Mouse (Mus musculus): ENCODE results near the gene Il6st. TPM values are rescaled to one million over a fixed set of nuclear protein-coding genes. Genes with fewer than 3 reads are reported as not detected.

Gene Il6st
- 19.5 and 20.7 TPM in 2 replicates for polyA plus RNA-seq (2012; rRNA removed)

- DNase-seq (ENCODE audit: low read depth in 1 of 2, low spot score in 2 of 2) = peak; percentile 66 to 94
- Histone ChIP-seq H3K27me3 (ENCODE audit: control insufficient read depth, insufficient read depth, low read length) (no peaks in the 10 kb centered on the region), H3K36me3 (ENCODE audit: control insufficient read depth, insufficient read depth, low read length) (no peaks in the 10 kb centered on the region), H3K4me1 (ENCODE audit: control insufficient read depth, insufficient read depth, insufficient read length) (peaks cover 2% of the 10 kb centered on the region; the same call in 1 of the 2 replicates), H3K4me3 (ENCODE audit: extremely low read depth, insufficient read depth, insufficient read length) (peak within 1 kb of the TSS; percentile 96), H3K27ac (ENCODE audit: insufficient read depth, low read length) (peak within 1 kb of the TSS; percentile 84)
- TF ChIP-seq POLR2A (IDR thresholded peaks at IDR 0.05; ENCODE audit: low read depth, low read length) = peak; percentile 28
- TF ChIP-seq CTCF (IDR thresholded peaks at IDR 0.05; ENCODE audit: extremely low read depth, insufficient read depth, insufficient read length, insufficient replicate concordance) = no peak
- under 1% methylated on average over 82 of the region's 85 CpGs for WGBS
Observed at GRCm38 (mm10) chr13:112463868-112464625, at the start of gene Il6st. Gene Il6st, plus strand, starts transcription at chr13:112464070.

DNA sequence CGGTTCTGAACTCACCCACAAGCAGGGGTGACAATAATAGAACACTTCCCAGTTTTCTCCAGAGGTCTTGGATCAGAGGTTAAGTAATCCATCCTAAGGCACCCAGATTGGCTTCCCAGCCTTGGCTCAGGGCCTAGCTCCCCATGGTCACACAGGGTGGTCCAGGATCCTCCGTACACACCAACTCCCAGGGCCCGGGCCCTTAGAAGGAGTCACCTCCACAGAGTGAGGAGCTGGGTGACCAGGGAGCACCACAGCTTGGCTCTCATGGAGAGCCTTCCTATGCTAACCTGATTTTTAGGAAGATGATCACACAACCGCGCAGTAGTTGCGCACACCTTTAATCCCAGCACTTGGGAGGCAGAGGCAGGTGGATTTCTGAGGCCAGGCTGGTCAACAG is 48.0 kb upstream of the Il6st start:
- Histone ChIP-seq H3K27me3 (ENCODE audit: control insufficient read depth, insufficient read depth, low read length) (no peaks in the 10 kb centered on the region), H3K4me3 (ENCODE audit: extremely low read depth, insufficient read depth, insufficient read length) (no peak overlapping the region), H3K36me3 (ENCODE audit: control insufficient read depth, insufficient read depth, low read length) (no peaks in the 10 kb centered on the region), H3K4me1 (ENCODE audit: control insufficient read depth, insufficient read depth, insufficient read length) (peaks cover 8% of the 10 kb centered on the region; the same call in 1 of the 2 replicates), H3K27ac (ENCODE audit: insufficient read depth, low read length) (peak overlapping the region; percentile 78)
- WGBS = 94% methylated on average over 6 of the region's 6 CpGs
- no peak for DNase-seq (ENCODE audit: low read depth in 1 of 2, low spot score in 2 of 2)
- TF ChIP-seq POLR2A (IDR thresholded peaks at IDR 0.05; ENCODE audit: low read depth, low read length) (no peak), CTCF (IDR thresholded peaks at IDR 0.05; ENCODE audit: extremely low read depth, insufficient read depth, insufficient read length, insufficient replicate concordance) (no peak)

GRCm38 (mm10) chr13:112416410-112417162 is 47.3 kb upstream of the Il6st start:
- Histone ChIP-seq H3K36me3 (ENCODE audit: control insufficient read depth, insufficient read depth, low read length) (no peaks in the 10 kb centered on the region), H3K4me1 (ENCODE audit: control insufficient read depth, insufficient read depth, insufficient read length) (peaks cover 8% of the 10 kb centered on the region; the same call in 1 of the 2 replicates), H3K27me3 (ENCODE audit: control insufficient read depth, insufficient read depth, low read length) (no peaks in the 10 kb centered on the region), H3K27ac (ENCODE audit: insufficient read depth, low read length) (peak overlapping the region; percentile 78), H3K4me3 (ENCODE audit: extremely low read depth, insufficient read depth, insufficient read length) (no peak overlapping the region)
- DNase-seq (ENCODE audit: low read depth in 1 of 2, low spot score in 2 of 2) = no peak
- 28% methylated on average over 8 of the region's 8 CpGs for WGBS
- TF ChIP-seq CTCF (IDR thresholded peaks at IDR 0.05; ENCODE audit: extremely low read depth, insufficient read depth, insufficient read length, insufficient replicate concordance) (no peak), POLR2A (IDR thresholded peaks at IDR 0.05; ENCODE audit: low read depth, low read length) (no peak)

- H3K36me3 ChIP-seq (ENCODE audit: control insufficient read depth, insufficient read depth, low read length) = no peaks in the 10 kb centered on the region
- peaks cover 8% of the 10 kb centered on the region; the same call in 1 of the 2 replicates for H3K4me1 ChIP-seq (ENCODE audit: control insufficient read depth, insufficient read depth, insufficient read length)
- H3K4me3 ChIP-seq (ENCODE audit: extremely low read depth, insufficient read depth, insufficient read length) = no peak overlapping the region
- no peak for TF ChIP-seq CTCF (IDR thresholded peaks at IDR 0.05; ENCODE audit: extremely low read depth, insufficient read depth, insufficient read length, insufficient replicate concordance)
- no peak for TF ChIP-seq POLR2A (IDR thresholded peaks at IDR 0.05; ENCODE audit: low read depth, low read length)
- peak overlapping the region; percentile 54; the same call in 1 of the 2 replicates for H3K27ac ChIP-seq (ENCODE audit: insufficient read depth, low read length)
- DNase-seq (ENCODE audit: low read depth in 1 of 2, low spot score in 2 of 2) = no peak
- WGBS = 56% methylated on average over 4 of the region's 4 CpGs
- no peaks in the 10 kb centered on the region for H3K27me3 ChIP-seq (ENCODE audit: control insufficient read depth, insufficient read depth, low read length)
Observed at GRCm38 (mm10) chr13:112417163-112417523, 46.7 kb upstream of the Il6st start.

- peak in 1 of 2 experiments; percentile 64 for DNase-seq (ENCODE audit: low read depth in 1 of 2, low spot score in 2 of 2)
- TF ChIP-seq CTCF (IDR thresholded peaks at IDR 0.05; ENCODE audit: extremely low read depth, insufficient read depth, insufficient read length, insufficient replicate concordance) (no peak), POLR2A (IDR thresholded peaks at IDR 0.05; ENCODE audit: low read depth, low read length) (no peak)
Observed at GRCm38 (mm10) chr13:112417861-112418423, 45.9 kb upstream of the Il6st start.

GRCm38 (mm10) chr13:112418595-112418994 is 45.3 kb upstream of the Il6st start:
- Histone ChIP-seq H3K4me1 (ENCODE audit: control insufficient read depth, insufficient read depth, insufficient read length) (peaks cover 5% of the 10 kb centered on the region; the same call in 1 of the 2 replicates), H3K27ac (ENCODE audit: insufficient read depth, low read length) (peak overlapping the region; percentile 71), H3K27me3 (ENCODE audit: control insufficient read depth, insufficient read depth, low read length) (no peaks in the 10 kb centered on the region), H3K36me3 (ENCODE audit: control insufficient read depth, insufficient read depth, low read length) (no peaks in the 10 kb centered on the region), H3K4me3 (ENCODE audit: extremely low read depth, insufficient read depth, insufficient read length) (no peak overlapping the region)
- no peak for TF ChIP-seq POLR2A (IDR thresholded peaks at IDR 0.05; ENCODE audit: low read depth, low read length)
- no peak for TF ChIP-seq CTCF (IDR thresholded peaks at IDR 0.05; ENCODE audit: extremely low read depth, insufficient read depth, insufficient read length, insufficient replicate concordance)
- DNase-seq (ENCODE audit: low read depth in 1 of 2, low spot score in 2 of 2) = no peak
- 82% methylated on average over 4 of the region's 4 CpGs for WGBS

More at GRCm38 (mm10) chr13:112417861-112418423, 45.9 kb upstream of the Il6st start:
- no peaks in the 10 kb centered on the region for H3K27me3 ChIP-seq (ENCODE audit: control insufficient read depth, insufficient read depth, low read length)
- H3K36me3 ChIP-seq (ENCODE audit: control insufficient read depth, insufficient read depth, low read length) = no peaks in the 10 kb centered on the region
- no peak overlapping the region for H3K4me3 ChIP-seq (ENCODE audit: extremely low read depth, insufficient read depth, insufficient read length)
- peaks cover 8% of the 10 kb centered on the region; the same call in 1 of the 2 replicates for H3K4me1 ChIP-seq (ENCODE audit: control insufficient read depth, insufficient read depth, insufficient read length)
- peak overlapping the region; percentile 53; the same call in 1 of the 2 replicates for H3K27ac ChIP-seq (ENCODE audit: insufficient read depth, low read length)
- 55% methylated on average over 2 of the region's 2 CpGs for WGBS
